Mouse (Mus musculus) bone marrow macrophage, adult 2 months (primary cell): ENCODE results near the gene Mob1b. TPM values are rescaled to one million over a fixed set of nuclear protein-coding genes. Genes with fewer than 3 reads are reported as not detected.

Source experiments
- H3K27ac ChIP-seq: 2 replicates; pipeline ENCODE4 v1.5.1; 2012; ENCODE audit warnings: low read depth, low read length; ENCODE audit not compliant: insufficient read depth
- H3K4me1 ChIP-seq: 2 replicates; pipeline ENCODE4 v1.6.1; 2012; ENCODE audit warnings: low read length; ENCODE audit not compliant: control insufficient read depth, insufficient read depth
- H3K4me3 ChIP-seq: 2 replicates; pipeline ENCODE4 v1.5.1; 2012; ENCODE audit warnings: mild to moderate bottlenecking, low read length, moderate library complexity; ENCODE audit not compliant: insufficient read depth
- CTCF ChIP-seq: IDR thresholded peaks from 2 replicates; pipeline ENCODE4 v1.5.1; 2012; ENCODE audit warnings: low read depth, mild to moderate bottlenecking, low read length, moderate library complexity
- POLR2A ChIP-seq: IDR thresholded peaks from 2 replicates; pipeline ENCODE4 v1.6.1; 2012; ENCODE audit warnings: mild to moderate bottlenecking, low read depth, low read length, borderline replicate concordance
- polyA plus RNA-seq: library from polyadenylated mRNA; stranded (reverse); fragments of >200 nt; gene quantifications from 2 replicates; pipeline ENCODE4 v1.2.4, GENCODE M21; 2012; ENCODE audit not compliant: missing spikeins, insufficient read depth, insufficient read length

Mob1b gene
- polyA plus RNA-seq, 1 experiment: 24.1 TPM

DNA sequence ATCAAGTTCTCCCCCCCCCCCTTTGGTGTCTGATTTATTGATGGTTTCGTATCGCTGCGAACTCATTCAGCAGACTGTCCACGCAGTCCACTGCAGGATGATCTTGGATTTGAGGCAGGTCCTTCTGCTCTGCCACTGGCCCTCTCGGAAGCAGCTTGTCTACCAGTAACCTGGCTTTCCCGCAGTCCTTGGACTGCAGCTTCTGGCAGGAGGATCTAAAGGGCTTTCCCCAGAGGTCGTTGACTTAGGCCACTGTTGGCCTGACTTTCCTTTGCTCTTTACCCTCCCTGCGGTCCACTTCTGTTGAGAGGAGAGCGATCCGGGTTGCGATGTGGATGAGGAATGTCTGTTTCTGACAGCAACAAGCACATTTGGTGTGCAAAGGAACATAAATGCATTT is 75.9 kb downstream of the Mob1b start:
- Histone ChIP-seq H3K4me1 (no peaks in the 10 kb centered on the region), H3K27ac (no peak overlapping the region), H3K4me3 (no peak overlapping the region)
- no peak for TF ChIP-seq POLR2A
- TF ChIP-seq CTCF: no peak

GRCm38 (mm10) chr5:88797121-88797520 is 76.5 kb downstream of the Mob1b start:
- TF ChIP-seq POLR2A (no peak), CTCF (no peak)
- H3K4me3 ChIP-seq: no peak overlapping the region
- H3K27ac ChIP-seq: no peak overlapping the region
- H3K4me1 ChIP-seq: no peaks in the 10 kb centered on the region

- H3K4me1 ChIP-seq: no peaks in the 10 kb centered on the region
- TF ChIP-seq CTCF: no peak
- no peak for TF ChIP-seq POLR2A
- no peak overlapping the region for H3K4me3 ChIP-seq
- no peak overlapping the region for H3K27ac ChIP-seq
Observed at GRCm38 (mm10) chr5:88805616-88806015, 85.0 kb downstream of the Mob1b start.

GRCm38 (mm10) chr5:88806278-88806677 is 85.6 kb downstream of the Mob1b start:
- Histone ChIP-seq H3K4me1 (no peaks in the 10 kb centered on the region), H3K27ac (no peak overlapping the region), H3K4me3 (no peak overlapping the region)
- TF ChIP-seq CTCF: no peak
- TF ChIP-seq POLR2A: no peak

DNA sequence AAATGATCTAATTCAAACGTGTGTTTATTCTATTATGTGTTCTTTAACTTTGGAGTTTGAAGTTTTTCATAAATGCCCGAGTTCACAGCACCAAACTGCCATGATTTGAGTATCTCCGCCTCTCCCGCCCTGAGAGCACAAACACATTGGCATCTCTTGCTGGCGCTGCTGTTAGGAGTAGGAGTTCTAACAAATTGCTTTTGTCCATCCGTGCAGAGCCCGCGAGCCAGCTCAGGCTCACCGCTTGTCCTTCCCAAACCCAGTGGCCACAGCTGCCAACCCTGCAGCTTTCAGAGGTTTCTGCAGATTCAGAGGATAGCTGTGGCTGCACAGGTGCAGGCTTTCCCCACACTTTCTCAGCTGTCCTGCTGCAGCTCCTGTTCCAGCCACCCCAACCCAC is 86.7 kb downstream of the Mob1b start:
- TF ChIP-seq CTCF (no peak), POLR2A (no peak)

DNA sequence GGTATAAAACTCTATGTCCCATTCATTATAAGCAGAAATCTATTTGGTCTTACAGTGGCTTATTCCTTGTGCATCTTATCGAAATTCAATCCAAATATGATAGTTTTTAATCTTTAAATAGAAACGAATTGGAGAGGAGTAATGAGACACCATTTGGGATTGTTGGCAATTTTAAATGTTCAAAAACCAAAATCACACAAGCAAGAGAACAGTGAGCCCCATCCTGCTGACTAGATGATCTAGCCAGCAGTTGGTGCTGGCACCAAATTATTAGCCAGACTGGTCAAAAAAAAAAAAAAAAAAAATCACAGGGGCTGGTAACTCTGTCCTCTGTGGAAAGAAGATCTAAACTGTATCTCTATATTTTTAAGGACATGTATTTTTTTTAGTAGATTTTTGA is 92.5 kb downstream of the Mob1b start:
- no peak for TF ChIP-seq POLR2A
- TF ChIP-seq CTCF: no peak
- no peaks in the 10 kb centered on the region for H3K4me1 ChIP-seq
- no peak overlapping the region for H3K27ac ChIP-seq
- no peak overlapping the region for H3K4me3 ChIP-seq

More for the DNA sequence above, 86.7 kb downstream of the Mob1b start:
- no peaks in the 10 kb centered on the region for H3K4me1 ChIP-seq
- no peak overlapping the region for H3K4me3 ChIP-seq
- no peak overlapping the region for H3K27ac ChIP-seq

Other genes with a start within 250 kb of the Mob1b start
- not detected in 2 replicates for gene Enam, start 232.9 kb upstream of the Mob1b start, polyA plus RNA-seq
- gene Jchain, start 193.0 kb upstream of the Mob1b start, polyA plus RNA-seq: 0.40 TPM in 1 of 2 replicates, not detected in the other
- 87.5 and 105 TPM in 2 replicates for gene Utp3, start 166.4 kb upstream of the Mob1b start, polyA plus RNA-seq
- gene Rufy3, start 155.8 kb upstream of the Mob1b start, polyA plus RNA-seq: 38.1 and 41.2 TPM in 2 replicates
- 61.4 and 64.5 TPM in 2 replicates for gene Grsf1, start 44.7 kb upstream of the Mob1b start, polyA plus RNA-seq
- 100 and 105 TPM in 2 replicates for gene Dck, start 44.1 kb downstream of the Mob1b start, polyA plus RNA-seq
- 0.09 TPM in 1 of 2 replicates, not detected in the other for gene Slc4a4, start 166.0 kb downstream of the Mob1b start, polyA plus RNA-seq